Mouse (Mus musculus) liver, postnatal 0 days (tissue): ENCODE results near the gene Lhfpl5.

Experiments
- CTCF ChIP-seq: sonication (generic); IDR thresholded peaks from 2 replicates; pipeline ENCODE4 v1.5.1; 2016; ENCODE audit warnings: antibody characterized with exemption, low read depth
- EP300 ChIP-seq: IDR thresholded peaks from 2 replicates; pipeline ENCODE4 v1.6.1; 2016; ENCODE audit warnings: antibody characterized with exemption, low read depth, mild to moderate bottlenecking

DNA sequence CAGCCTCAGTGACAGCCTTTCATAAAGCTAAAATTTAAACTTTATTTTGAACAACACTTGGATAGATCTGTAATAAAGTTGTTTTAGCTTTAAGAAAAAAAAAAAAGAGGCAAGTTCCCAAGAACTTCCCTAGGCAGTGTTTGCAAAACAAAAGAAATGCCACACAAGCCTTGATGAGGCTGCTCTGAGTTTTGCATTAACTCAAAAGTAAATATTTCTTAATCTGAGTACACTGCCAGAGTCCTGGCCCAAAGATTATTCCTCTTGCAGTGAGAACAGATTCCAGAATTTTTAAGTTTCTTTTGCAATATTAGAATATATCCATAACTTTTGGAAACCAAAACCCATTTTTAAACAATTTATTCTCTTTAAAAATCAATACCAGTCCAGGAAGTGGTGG is 10.3 kb upstream of the Lhfpl5 start:
- TF ChIP-seq CTCF = no peak
- no peak for TF ChIP-seq EP300
